13 mouse cellular contexts compared by ENCODE assay signal in the genomic region with DNA sequence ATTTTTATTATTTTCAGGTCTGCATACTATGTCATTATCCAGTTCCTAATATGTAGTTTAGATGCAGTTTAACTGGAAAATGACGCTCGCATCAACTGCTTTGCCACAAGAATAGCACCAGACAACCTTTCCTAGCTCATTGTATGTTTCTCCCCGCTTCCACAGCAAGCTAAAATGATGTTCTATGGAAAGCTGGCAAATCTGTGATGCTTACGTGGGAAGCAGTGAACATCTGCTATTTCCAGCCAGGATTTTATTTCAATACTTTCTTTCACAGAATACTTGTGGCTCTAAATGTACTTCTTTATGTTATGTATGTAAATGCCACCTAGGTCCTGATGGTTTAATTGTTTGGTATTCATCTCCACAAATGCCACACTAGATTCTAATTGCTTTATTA.
DNase-seq lines count a peak whose midpoint lies in the region.
"Had no signal": no experiment of that assay in that cellular context is flagged by ENCODE, and none has a peak within 500 bp of the region (broad histone marks: within the 10 kb centered on the region; RNA-seq: fewer than 3 reads in every experiment).

No protein-coding gene starts in this region.

- peak; percentile 42 to 65 for DNase-seq in frontal cortex, adult 2 months (ENCODE audit: extremely low spot score in 1 of 2, low spot score in 1 of 2)
- DNase-seq in frontal cortex, postnatal 25 days (ENCODE audit: low spot score in 2 of 2), result no peak
- peak; percentile 18 for DNase-seq in left cerebral cortex, adult 11 months (ENCODE audit: low spot score)
- no peak for DNase-seq in left cerebral cortex, postnatal 4 days
- peak; percentile 80 for DNase-seq in brain, adult 2 months (ENCODE audit: low read depth, low spot score)
- peak; percentile 20 to 41 for DNase-seq in left cerebral cortex, postnatal 14 days (ENCODE audit: low spot score in 2 of 2)
- no peak for DNase-seq in thymus, postnatal 36 days
- no peak for DNase-seq in heart, adult 11 months
- DNase-seq: adrenal gland, postnatal 10 days; cerebellum, adult 18-20 months; cerebellum, adult 9-11 months; cerebellum, postnatal 36 days; gastrocnemius, postnatal 14 days had no signal

- intact Hi-C loops in left cerebral cortex, postnatal 4 days (cut with DNase I), result no loop called here
- intact Hi-C loops in left cerebral cortex, postnatal 14 days (cut with DNase I), result no loop called here

Comparison
In these comparisons a context has a peak if more than half of its experiments do, and no peak if none do; other contexts are left out.
1. DNase-seq: peak in frontal cortex, adult 2 months (2 of 2), left cerebral cortex, adult 11 months (single experiment), brain, adult 2 months (single experiment) and left cerebral cortex, postnatal 14 days (2 of 2); none in frontal cortex, postnatal 25 days (0 of 2), left cerebral cortex, postnatal 4 days (single experiment), thymus, postnatal 36 days (0 of 2) and heart, adult 11 months (single experiment).